Mouse (Mus musculus): ENCODE measurements around the gene Inhba. TPM values are rescaled to one million over a fixed set of nuclear protein-coding genes. Genes with fewer than 3 reads are reported as not detected.
A peak's percentile ranks its signal among the peaks of the same experiment; 100 is the strongest.

Gene Inhba
- 1.8 and 2.3 TPM in 2 replicates for polyA plus RNA-seq (2014; fragmentation: Nextera tagmentation; extraction: Ambion mirVana)

GRCm38 (mm10) chr13:16011372-16012242, at the start of gene Inhba:
Gene Inhba, plus strand, starts transcription at chr13:16011851.
- DNase-seq (ENCODE audit: low spot score) (peak; percentile 74), ATAC-seq (ENCODE audit: insufficient number of reproducible peaks, low FRiP score, low TSS enrichment, low read depth) (peak; percentile 70)
- Histone ChIP-seq H3K9ac (ENCODE audit: low read length) (peak within 1 kb of the TSS; percentile 49), H3K4me3 (ENCODE audit: low read depth, low read length) (peak within 1 kb of the TSS; percentile 45), H3K27me3 (ENCODE audit: control insufficient read depth, insufficient read depth, low read length) (no peaks in the 10 kb centered on the region), H3K27ac (replicated peaks; ENCODE audit: low read depth, low read length) (no peak within 1 kb of the TSS), H3K9me3 (ENCODE audit: control insufficient read depth, low read length) (no peaks in the 10 kb centered on the region), H3K4me2 (ENCODE audit: low read depth, severe bottlenecking) (peak within 1 kb of the TSS; percentile 82), H3K36me3 (ENCODE audit: control insufficient read depth, insufficient read depth, low read length) (no peaks in the 10 kb centered on the region), H3K4me1 (ENCODE audit: control insufficient read depth, insufficient read depth, low read length) (no peaks in the 10 kb centered on the region)
- 5% methylated on average over 31 of the region's 31 CpGs for WGBS

- no peak overlapping the region for H3K27ac ChIP-seq (replicated peaks; ENCODE audit: low read depth, low read length)
- H3K9ac ChIP-seq (ENCODE audit: low read length): no peak overlapping the region
- no peaks in the 10 kb centered on the region for H3K9me3 ChIP-seq (ENCODE audit: control insufficient read depth, low read length)
- H3K4me2 ChIP-seq (ENCODE audit: low read depth, severe bottlenecking): no peak overlapping the region
- ATAC-seq (ENCODE audit: insufficient number of reproducible peaks, low FRiP score, low TSS enrichment, low read depth) (no peak), DNase-seq (ENCODE audit: low spot score) (no peak)
- no peaks in the 10 kb centered on the region for H3K36me3 ChIP-seq (ENCODE audit: control insufficient read depth, insufficient read depth, low read length)
- no peaks in the 10 kb centered on the region for H3K4me1 ChIP-seq (ENCODE audit: control insufficient read depth, insufficient read depth, low read length)
- 95% methylated on average over 1 of the region's 1 CpGs for WGBS
- no peaks in the 10 kb centered on the region for H3K27me3 ChIP-seq (ENCODE audit: control insufficient read depth, insufficient read depth, low read length)
- H3K4me3 ChIP-seq (ENCODE audit: low read depth, low read length): no peak overlapping the region
These were observed 35.1 kb upstream of the Inhba start for GRCm38 (mm10) chr13:15976584-15976983.

- Histone ChIP-seq H3K36me3 (ENCODE audit: control insufficient read depth, insufficient read depth, low read length) (no peaks in the 10 kb centered on the region), H3K4me3 (ENCODE audit: low read depth, low read length) (no peak overlapping the region), H3K9me3 (ENCODE audit: control insufficient read depth, low read length) (no peaks in the 10 kb centered on the region), H3K4me2 (ENCODE audit: low read depth, severe bottlenecking) (no peak overlapping the region), H3K4me1 (ENCODE audit: control insufficient read depth, insufficient read depth, low read length) (no peaks in the 10 kb centered on the region), H3K27ac (replicated peaks; ENCODE audit: low read depth, low read length) (no peak overlapping the region), H3K27me3 (ENCODE audit: control insufficient read depth, insufficient read depth, low read length) (no peaks in the 10 kb centered on the region), H3K9ac (ENCODE audit: low read length) (no peak overlapping the region)
- ATAC-seq (ENCODE audit: insufficient number of reproducible peaks, low FRiP score, low TSS enrichment, low read depth) (no peak), DNase-seq (ENCODE audit: low spot score) (no peak)
- 75% methylated on average over 3 of the region's 3 CpGs for WGBS
These were observed 32.1 kb upstream of the Inhba start for GRCm38 (mm10) chr13:15979551-15979950.

GRCm38 (mm10) chr13:15982041-15982440, 29.6 kb upstream of the Inhba start:
- DNase-seq (ENCODE audit: low spot score): no peak
- no peak overlapping the region for H3K4me2 ChIP-seq (ENCODE audit: low read depth, severe bottlenecking)
- no peak overlapping the region for H3K4me3 ChIP-seq (ENCODE audit: low read depth, low read length)
- no peak overlapping the region for H3K27ac ChIP-seq (replicated peaks; ENCODE audit: low read depth, low read length)
- no peaks in the 10 kb centered on the region for H3K27me3 ChIP-seq (ENCODE audit: control insufficient read depth, insufficient read depth, low read length)
- H3K36me3 ChIP-seq (ENCODE audit: control insufficient read depth, insufficient read depth, low read length): no peaks in the 10 kb centered on the region
- 90% methylated on average over 3 of the region's 3 CpGs for WGBS
- H3K4me1 ChIP-seq (ENCODE audit: control insufficient read depth, insufficient read depth, low read length): no peaks in the 10 kb centered on the region
- H3K9ac ChIP-seq (ENCODE audit: low read length): no peak overlapping the region
- H3K9me3 ChIP-seq (ENCODE audit: control insufficient read depth, low read length): no peaks in the 10 kb centered on the region
- ATAC-seq (ENCODE audit: insufficient number of reproducible peaks, low FRiP score, low TSS enrichment, low read depth): no peak

- H3K4me1 ChIP-seq (ENCODE audit: control insufficient read depth, insufficient read depth, low read length): no peaks in the 10 kb centered on the region
- DNase-seq (ENCODE audit: low spot score) (no peak), ATAC-seq (ENCODE audit: insufficient number of reproducible peaks, low FRiP score, low TSS enrichment, low read depth) (no peak)
- H3K27ac ChIP-seq (replicated peaks; ENCODE audit: low read depth, low read length): no peak overlapping the region
- 72% methylated on average over 2 of the region's 2 CpGs for WGBS
- no peaks in the 10 kb centered on the region for H3K27me3 ChIP-seq (ENCODE audit: control insufficient read depth, insufficient read depth, low read length)
- H3K4me2 ChIP-seq (ENCODE audit: low read depth, severe bottlenecking): no peak overlapping the region
- H3K9ac ChIP-seq (ENCODE audit: low read length): no peak overlapping the region
- H3K36me3 ChIP-seq (ENCODE audit: control insufficient read depth, insufficient read depth, low read length): no peaks in the 10 kb centered on the region
- no peak overlapping the region for H3K4me3 ChIP-seq (ENCODE audit: low read depth, low read length)
- H3K9me3 ChIP-seq (ENCODE audit: control insufficient read depth, low read length): no peaks in the 10 kb centered on the region
These were observed 25.9 kb upstream of the Inhba start for GRCm38 (mm10) chr13:15985761-15986160.

- 86% methylated on average over 4 of the region's 4 CpGs for WGBS
- Histone ChIP-seq H3K27me3 (ENCODE audit: control insufficient read depth, insufficient read depth, low read length) (no peaks in the 10 kb centered on the region), H3K4me1 (ENCODE audit: control insufficient read depth, insufficient read depth, low read length) (no peaks in the 10 kb centered on the region), H3K4me2 (ENCODE audit: low read depth, severe bottlenecking) (no peak overlapping the region), H3K27ac (replicated peaks; ENCODE audit: low read depth, low read length) (no peak overlapping the region), H3K4me3 (ENCODE audit: low read depth, low read length) (no peak overlapping the region), H3K9ac (ENCODE audit: low read length) (no peak overlapping the region), H3K9me3 (ENCODE audit: control insufficient read depth, low read length) (no peaks in the 10 kb centered on the region), H3K36me3 (ENCODE audit: control insufficient read depth, insufficient read depth, low read length) (no peaks in the 10 kb centered on the region)
- DNase-seq (ENCODE audit: low spot score) (no peak), ATAC-seq (ENCODE audit: insufficient number of reproducible peaks, low FRiP score, low TSS enrichment, low read depth) (no peak)
These were observed 25.5 kb upstream of the Inhba start for GRCm38 (mm10) chr13:15986172-15986571.

- 86% methylated on average over 2 of the region's 2 CpGs for WGBS
These were observed 16.3 kb upstream of the Inhba start for GRCm38 (mm10) chr13:15995314-15995713.

GRCm38 (mm10) chr13:16005517-16005916, 6.1 kb upstream of the Inhba start:
- Histone ChIP-seq H3K4me1 (ENCODE audit: control insufficient read depth, insufficient read depth, low read length) (no peaks in the 10 kb centered on the region), H3K36me3 (ENCODE audit: control insufficient read depth, insufficient read depth, low read length) (no peaks in the 10 kb centered on the region), H3K9ac (ENCODE audit: low read length) (no peak overlapping the region), H3K27me3 (ENCODE audit: control insufficient read depth, insufficient read depth, low read length) (no peaks in the 10 kb centered on the region), H3K4me3 (ENCODE audit: low read depth, low read length) (no peak overlapping the region), H3K4me2 (ENCODE audit: low read depth, severe bottlenecking) (no peak overlapping the region), H3K9me3 (ENCODE audit: control insufficient read depth, low read length) (no peaks in the 10 kb centered on the region), H3K27ac (replicated peaks; ENCODE audit: low read depth, low read length) (no peak overlapping the region)
- DNase-seq (ENCODE audit: low spot score) (peak; percentile 65), ATAC-seq (ENCODE audit: insufficient number of reproducible peaks, low FRiP score, low TSS enrichment, low read depth) (no peak)
- WGBS: 8% methylated on average over 4 of the region's 4 CpGs

More at GRCm38 (mm10) chr13:15995314-15995713, 16.3 kb upstream of the Inhba start:
- DNase-seq (ENCODE audit: low spot score) (no peak), ATAC-seq (ENCODE audit: insufficient number of reproducible peaks, low FRiP score, low TSS enrichment, low read depth) (no peak)
- H3K4me3 ChIP-seq (ENCODE audit: low read depth, low read length): no peak overlapping the region
- H3K9me3 ChIP-seq (ENCODE audit: control insufficient read depth, low read length): no peaks in the 10 kb centered on the region
- H3K4me1 ChIP-seq (ENCODE audit: control insufficient read depth, insufficient read depth, low read length): no peaks in the 10 kb centered on the region
- H3K36me3 ChIP-seq (ENCODE audit: control insufficient read depth, insufficient read depth, low read length): no peaks in the 10 kb centered on the region
- H3K4me2 ChIP-seq (ENCODE audit: low read depth, severe bottlenecking): no peak overlapping the region
- no peaks in the 10 kb centered on the region for H3K27me3 ChIP-seq (ENCODE audit: control insufficient read depth, insufficient read depth, low read length)
- no peak overlapping the region for H3K27ac ChIP-seq (replicated peaks; ENCODE audit: low read depth, low read length)
- H3K9ac ChIP-seq (ENCODE audit: low read length): no peak overlapping the region
